Mouse (Mus musculus): ENCODE measurements around the gene Gm20458. TPM values are rescaled to one million over a fixed set of nuclear protein-coding genes. Genes with fewer than 3 reads are reported as not detected.

The Gm20458 gene
- polyA plus RNA-seq, 1 experiment from 2014 or later: 23.3 TPM

DNA sequence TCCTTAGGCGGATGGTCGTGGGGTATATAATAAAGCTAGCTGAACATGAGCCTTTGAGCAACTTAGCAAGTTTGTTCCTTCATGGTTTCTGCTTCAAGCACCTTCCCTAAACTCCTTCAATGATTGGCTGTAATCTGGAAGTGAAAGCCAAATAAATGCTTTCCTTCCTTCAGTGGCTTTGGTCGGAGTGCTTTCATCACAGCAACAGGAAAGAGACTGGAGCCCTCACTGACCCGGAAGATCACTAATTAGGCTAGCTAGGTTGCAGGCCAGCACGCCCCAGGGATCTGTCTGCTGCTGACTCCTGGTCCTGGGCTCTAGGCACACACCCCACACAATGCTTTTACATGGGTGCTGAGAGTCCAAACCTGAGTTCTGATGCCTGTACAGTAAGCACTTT lies 67.8 kb downstream of the Gm20458 start:
- Histone ChIP-seq H3K27me3 (ENCODE audit: insufficient read depth, low read length) (no peaks in the 10 kb centered on the region), H3K4me3 (replicated peaks; ENCODE audit: low read depth, low read length) (no peak overlapping the region), H3K9me3 (replicated peaks; ENCODE audit: low read length) (no peaks in the 10 kb centered on the region), H3K36me3 (ENCODE audit: insufficient read depth, low read length) (no peaks in the 10 kb centered on the region), H3K4me2 (ENCODE audit: low read length) (no peak overlapping the region), H3K4me1 (replicated peaks; ENCODE audit: insufficient read depth, low read length) (no peaks in the 10 kb centered on the region), H3K27ac (no peak overlapping the region), H3K9ac (ENCODE audit: low read depth, low read length) (no peak overlapping the region)
- DNase-seq (ENCODE audit: low spot score) (no peak), ATAC-seq (replicated peaks; ENCODE audit: low FRiP score, low read depth) (no peak)
- WGBS: 53% methylated on average over 5 of the region's 5 CpGs
- TF ChIP-seq CTCF (IDR thresholded peaks at IDR 0.05; ENCODE audit: low read depth): no peak

DNA sequence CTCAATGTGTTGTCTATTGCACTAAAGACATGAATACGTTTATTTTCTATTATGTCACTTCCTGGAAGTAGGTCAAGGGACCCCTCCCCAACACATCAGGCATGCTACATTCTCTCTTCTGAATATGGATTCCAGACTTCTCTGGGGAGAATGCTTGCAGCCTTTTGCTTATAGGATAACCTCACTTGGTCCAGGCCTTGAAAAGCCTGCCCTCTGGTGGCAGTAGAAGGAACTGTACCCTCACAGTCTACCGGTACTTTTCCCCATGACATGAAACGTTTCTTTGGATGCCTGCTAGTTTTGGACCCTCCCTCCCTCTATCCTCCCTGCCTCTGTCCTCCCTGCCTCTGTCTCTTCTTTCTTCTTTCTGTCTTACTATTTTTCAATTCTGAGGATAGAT lies 70.4 kb downstream of the Gm20458 start:
- no peak for ATAC-seq (replicated peaks; ENCODE audit: low FRiP score, low read depth)

DNA sequence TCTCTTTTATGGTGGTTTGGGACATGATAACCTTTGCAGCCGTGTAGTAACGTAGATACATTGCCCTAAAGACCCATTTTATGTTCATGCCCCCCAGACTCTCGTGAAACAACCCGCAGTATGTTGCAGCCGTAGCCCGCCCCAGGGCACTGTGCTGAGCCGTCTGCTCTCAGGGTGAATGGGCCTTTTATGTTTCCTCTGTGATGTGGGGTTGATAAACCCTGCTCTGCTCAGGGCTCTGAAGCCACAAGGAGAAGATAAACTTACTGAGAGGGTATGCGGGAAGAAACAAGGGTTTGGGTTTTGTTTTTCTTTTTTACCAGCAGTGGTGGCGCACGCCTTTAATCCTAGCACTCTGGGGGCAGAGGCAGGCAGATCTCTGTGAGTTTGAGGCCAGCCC lies 73.5 kb downstream of the Gm20458 start:
- no peak for TF ChIP-seq CTCF (IDR thresholded peaks at IDR 0.05; ENCODE audit: low read depth)
- ATAC-seq (replicated peaks; ENCODE audit: low FRiP score, low read depth) (no peak), DNase-seq (ENCODE audit: low spot score) (no peak)
- no peak overlapping the region for H3K4me3 ChIP-seq (replicated peaks; ENCODE audit: low read depth, low read length)
- H3K9me3 ChIP-seq (replicated peaks; ENCODE audit: low read length): no peaks in the 10 kb centered on the region
- no peaks in the 10 kb centered on the region for H3K27me3 ChIP-seq (ENCODE audit: insufficient read depth, low read length)
- no peaks in the 10 kb centered on the region for H3K36me3 ChIP-seq (ENCODE audit: insufficient read depth, low read length)
- WGBS: 71% methylated on average over 10 of the region's 10 CpGs
- no peak overlapping the region for H3K4me2 ChIP-seq (ENCODE audit: low read length)
- no peak overlapping the region for H3K9ac ChIP-seq (ENCODE audit: low read depth, low read length)
- no peak overlapping the region for H3K27ac ChIP-seq
- no peaks in the 10 kb centered on the region for H3K4me1 ChIP-seq (replicated peaks; ENCODE audit: insufficient read depth, low read length)

More for the DNA sequence above, 70.4 kb downstream of the Gm20458 start:
- no peak overlapping the region for H3K27ac ChIP-seq
- H3K27me3 ChIP-seq (ENCODE audit: insufficient read depth, low read length): no peaks in the 10 kb centered on the region
- TF ChIP-seq CTCF (IDR thresholded peaks at IDR 0.05; ENCODE audit: low read depth): peak; percentile 95
- 1% methylated on average over 3 of the region's 3 CpGs for WGBS
- DNase-seq (ENCODE audit: low spot score): peak; percentile 84
- no peaks in the 10 kb centered on the region for H3K36me3 ChIP-seq (ENCODE audit: insufficient read depth, low read length)
- no peaks in the 10 kb centered on the region for H3K4me1 ChIP-seq (replicated peaks; ENCODE audit: insufficient read depth, low read length)
- no peak overlapping the region for H3K4me3 ChIP-seq (replicated peaks; ENCODE audit: low read depth, low read length)
- H3K4me2 ChIP-seq (ENCODE audit: low read length): no peak overlapping the region
- no peak overlapping the region for H3K9ac ChIP-seq (ENCODE audit: low read depth, low read length)
- no peaks in the 10 kb centered on the region for H3K9me3 ChIP-seq (replicated peaks; ENCODE audit: low read length)

DNA sequence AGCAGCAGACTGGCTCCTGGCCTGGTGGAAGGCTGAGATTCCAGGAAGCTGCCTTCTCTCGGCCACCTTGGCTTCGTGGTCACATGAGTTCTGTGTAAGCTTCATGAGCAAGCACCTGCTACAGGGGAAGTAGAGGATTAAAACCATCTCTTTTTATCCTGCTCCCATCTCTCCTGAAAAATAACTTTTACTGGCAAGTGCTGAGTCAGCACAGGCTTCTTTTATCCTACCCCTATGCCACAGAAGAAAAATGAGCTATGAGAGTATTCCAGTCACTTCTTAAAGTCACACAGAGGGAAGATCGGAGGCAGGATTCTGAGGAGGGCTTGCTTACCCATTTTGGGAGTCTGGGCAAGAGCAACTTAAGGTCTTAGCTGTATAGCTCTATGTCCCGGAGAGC lies 76.2 kb downstream of the Gm20458 start:
- H3K9ac ChIP-seq (ENCODE audit: low read depth, low read length): no peak overlapping the region
- H3K27ac ChIP-seq: no peak overlapping the region
- H3K9me3 ChIP-seq (replicated peaks; ENCODE audit: low read length): no peaks in the 10 kb centered on the region
- H3K36me3 ChIP-seq (ENCODE audit: insufficient read depth, low read length): no peaks in the 10 kb centered on the region
- H3K4me2 ChIP-seq (ENCODE audit: low read length): no peak overlapping the region
- no peak for ATAC-seq (replicated peaks; ENCODE audit: low FRiP score, low read depth)
- no peaks in the 10 kb centered on the region for H3K27me3 ChIP-seq (ENCODE audit: insufficient read depth, low read length)
- 69% methylated on average over 4 of the region's 4 CpGs for WGBS
- no peak overlapping the region for H3K4me3 ChIP-seq (replicated peaks; ENCODE audit: low read depth, low read length)
- no peak for TF ChIP-seq CTCF (IDR thresholded peaks at IDR 0.05; ENCODE audit: low read depth)
- H3K4me1 ChIP-seq (replicated peaks; ENCODE audit: insufficient read depth, low read length): peaks cover 5% of the 10 kb centered on the region; the same call in 1 of the 2 replicates
- no peak for DNase-seq (ENCODE audit: low spot score)

Other genes starting within 250 kb of the Gm20458 start
- gene Wfdc15b, start 239.3 kb upstream of the Gm20458 start, polyA plus RNA-seq (2015; fragmentation: Nextera tagmentation; extraction: Ambion mirVana): 306 and 341 TPM in 2 replicates
- not detected in 2 replicates for gene Svs2, start 222.5 kb upstream of the Gm20458 start, polyA plus RNA-seq (2015; fragmentation: Nextera tagmentation; extraction: Ambion mirVana)
- gene Svs3b, start 204.3 kb upstream of the Gm20458 start, polyA plus RNA-seq (2015; fragmentation: Nextera tagmentation; extraction: Ambion mirVana): not detected in 2 replicates
- gene Svs4, start 182.5 kb upstream of the Gm20458 start, polyA plus RNA-seq (2015; fragmentation: Nextera tagmentation; extraction: Ambion mirVana): not detected in 2 replicates
- not detected in 2 replicates for gene Svs3a, start 171.7 kb upstream of the Gm20458 start, polyA plus RNA-seq (2015; fragmentation: Nextera tagmentation; extraction: Ambion mirVana)
- gene Svs6, start 144.2 kb upstream of the Gm20458 start, polyA plus RNA-seq (2015; fragmentation: Nextera tagmentation; extraction: Ambion mirVana): not detected in 2 replicates
- gene Svs5, start 128.2 kb upstream of the Gm20458 start, polyA plus RNA-seq (2015; fragmentation: Nextera tagmentation; extraction: Ambion mirVana): not detected in 2 replicates
- gene Slpi, start 71.9 kb upstream of the Gm20458 start, polyA plus RNA-seq (2015; fragmentation: Nextera tagmentation; extraction: Ambion mirVana): 4.8 and 9.6 TPM in 2 replicates
- gene Rbpjl, start 57.8 kb upstream of the Gm20458 start, polyA plus RNA-seq (2015; fragmentation: Nextera tagmentation; extraction: Ambion mirVana): not detected in 2 replicates
- 0.46 and 0.62 TPM in 2 replicates for gene Matn4, start 55.8 kb upstream of the Gm20458 start, polyA plus RNA-seq (2015; fragmentation: Nextera tagmentation; extraction: Ambion mirVana)
- gene Sdc4, start 17.1 kb upstream of the Gm20458 start, polyA plus RNA-seq (2015; fragmentation: Nextera tagmentation; extraction: Ambion mirVana): 183 and 227 TPM in 2 replicates
- gene Sys1, start 4.0 kb upstream of the Gm20458 start, polyA plus RNA-seq (2015; fragmentation: Nextera tagmentation; extraction: Ambion mirVana): 83.0 and 83.1 TPM in 2 replicates
- gene Trp53tg5, start 12.8 kb downstream of the Gm20458 start, polyA plus RNA-seq (2015; fragmentation: Nextera tagmentation; extraction: Ambion mirVana): not detected in 2 replicates
- 22.5 and 23.3 TPM in 2 replicates for gene Dbndd2, start 25.1 kb downstream of the Gm20458 start, polyA plus RNA-seq (2015; fragmentation: Nextera tagmentation; extraction: Ambion mirVana)
- 76.9 and 86.3 TPM in 2 replicates for gene Pigt, start 36.6 kb downstream of the Gm20458 start, polyA plus RNA-seq (2015; fragmentation: Nextera tagmentation; extraction: Ambion mirVana)
- 715 and 716 TPM in 2 replicates for gene Wfdc2, start 101.4 kb downstream of the Gm20458 start, polyA plus RNA-seq (2015; fragmentation: Nextera tagmentation; extraction: Ambion mirVana)
- gene Spint3, start 112.5 kb downstream of the Gm20458 start, polyA plus RNA-seq (2015; fragmentation: Nextera tagmentation; extraction: Ambion mirVana): not detected in 2 replicates
- not detected in 2 replicates for gene Wfdc6a, start 124.5 kb downstream of the Gm20458 start, polyA plus RNA-seq (2015; fragmentation: Nextera tagmentation; extraction: Ambion mirVana)
- gene Eppin, start 132.6 kb downstream of the Gm20458 start, polyA plus RNA-seq (2015; fragmentation: Nextera tagmentation; extraction: Ambion mirVana): 0.16 TPM in 1 of 2 replicates, not detected in the other
- gene Wfdc6b, start 152.6 kb downstream of the Gm20458 start, polyA plus RNA-seq (2015; fragmentation: Nextera tagmentation; extraction: Ambion mirVana): not detected in 2 replicates
- 0.05 TPM in 1 of 2 replicates, not detected in the other for gene Wfdc8, start 152.7 kb downstream of the Gm20458 start, polyA plus RNA-seq (2015; fragmentation: Nextera tagmentation; extraction: Ambion mirVana)
- gene Wfdc16, start 177.8 kb downstream of the Gm20458 start, polyA plus RNA-seq (2015; fragmentation: Nextera tagmentation; extraction: Ambion mirVana): 0.17 TPM in 1 of 2 replicates, not detected in the other
- gene Wfdc10, start 195.1 kb downstream of the Gm20458 start, polyA plus RNA-seq (2015; fragmentation: Nextera tagmentation; extraction: Ambion mirVana): 0.34 and 0.38 TPM in 2 replicates
- gene Wfdc9, start 195.6 kb downstream of the Gm20458 start, polyA plus RNA-seq (2015; fragmentation: Nextera tagmentation; extraction: Ambion mirVana): not detected in 2 replicates
- not detected in 2 replicates for gene Wfdc11, start 213.1 kb downstream of the Gm20458 start, polyA plus RNA-seq (2015; fragmentation: Nextera tagmentation; extraction: Ambion mirVana)
- gene Wfdc13, start 224.1 kb downstream of the Gm20458 start, polyA plus RNA-seq (2015; fragmentation: Nextera tagmentation; extraction: Ambion mirVana): 1.4 and 1.6 TPM in 2 replicates
- 0.84 and 1.4 TPM in 2 replicates for gene Spint4, start 237.5 kb downstream of the Gm20458 start, polyA plus RNA-seq (2015; fragmentation: Nextera tagmentation; extraction: Ambion mirVana)

Data from kidney, postnatal 0 days (tissue).